Mouse (Mus musculus): ENCODE results near the gene Scgb2b21.

Scgb2b21 gene

DNA sequence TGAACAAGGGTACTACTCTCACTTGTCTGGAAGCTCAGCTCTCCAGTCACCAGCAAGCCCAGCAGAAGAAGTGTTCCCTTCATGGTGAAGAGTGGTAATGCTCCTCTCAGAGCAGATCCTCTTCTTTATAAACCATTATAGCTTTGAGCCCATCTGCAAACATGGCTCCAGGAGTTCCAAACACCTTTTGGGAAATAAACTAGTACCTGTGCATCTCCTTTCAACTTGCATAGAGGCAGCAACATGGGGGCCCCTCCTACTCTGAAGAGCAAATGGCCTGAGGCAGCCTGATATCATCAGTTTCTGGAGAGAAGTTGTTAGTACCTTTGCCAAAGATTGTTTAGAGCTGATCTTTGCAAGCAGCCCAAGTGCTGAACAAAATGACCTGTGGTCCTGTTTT lies at the start of gene Scgb2b21:
Scgb2b21 (minus strand) TSS at position 101 of the 400 bp plus-strand sequence.
- DNase-seq (ENCODE audit: low read depth, low spot score): no peak

DNA sequence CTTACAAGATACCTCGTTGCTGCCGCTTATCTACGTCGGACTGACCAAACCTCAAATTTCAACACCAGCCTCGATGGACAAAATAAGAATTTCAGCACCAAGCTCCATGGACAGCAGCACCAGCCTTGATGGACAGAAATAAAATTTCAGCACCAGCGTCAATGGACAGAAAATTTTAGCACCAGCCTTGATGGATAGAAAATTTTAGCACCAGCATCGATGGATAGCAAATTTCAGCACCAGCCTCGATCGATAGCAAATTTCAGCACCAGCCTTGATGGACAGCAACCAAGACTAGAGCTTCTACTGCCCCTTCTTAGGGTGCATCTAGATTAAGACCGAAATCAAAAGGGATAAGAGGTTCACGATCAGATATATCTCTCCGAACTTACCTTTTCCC lies 23.2 kb upstream of the Scgb2b21 start:
- peak; percentile 16 for DNase-seq (ENCODE audit: low read depth, low spot score)
